Mouse (Mus musculus) mouse trophoblast stem cell (cell line): ENCODE data around the gene Bod1.

Experiments
- in situ Hi-C, 2 experiments: fragments of 300-500 bp; cut with MseI, MboI; formaldehyde crosslinking; loops; 2 replicates in 1 of 2; 3 replicates in 1 of 2; pipeline ENCODE4 v1.15.1; 2025

Bod1 gene

DNA sequence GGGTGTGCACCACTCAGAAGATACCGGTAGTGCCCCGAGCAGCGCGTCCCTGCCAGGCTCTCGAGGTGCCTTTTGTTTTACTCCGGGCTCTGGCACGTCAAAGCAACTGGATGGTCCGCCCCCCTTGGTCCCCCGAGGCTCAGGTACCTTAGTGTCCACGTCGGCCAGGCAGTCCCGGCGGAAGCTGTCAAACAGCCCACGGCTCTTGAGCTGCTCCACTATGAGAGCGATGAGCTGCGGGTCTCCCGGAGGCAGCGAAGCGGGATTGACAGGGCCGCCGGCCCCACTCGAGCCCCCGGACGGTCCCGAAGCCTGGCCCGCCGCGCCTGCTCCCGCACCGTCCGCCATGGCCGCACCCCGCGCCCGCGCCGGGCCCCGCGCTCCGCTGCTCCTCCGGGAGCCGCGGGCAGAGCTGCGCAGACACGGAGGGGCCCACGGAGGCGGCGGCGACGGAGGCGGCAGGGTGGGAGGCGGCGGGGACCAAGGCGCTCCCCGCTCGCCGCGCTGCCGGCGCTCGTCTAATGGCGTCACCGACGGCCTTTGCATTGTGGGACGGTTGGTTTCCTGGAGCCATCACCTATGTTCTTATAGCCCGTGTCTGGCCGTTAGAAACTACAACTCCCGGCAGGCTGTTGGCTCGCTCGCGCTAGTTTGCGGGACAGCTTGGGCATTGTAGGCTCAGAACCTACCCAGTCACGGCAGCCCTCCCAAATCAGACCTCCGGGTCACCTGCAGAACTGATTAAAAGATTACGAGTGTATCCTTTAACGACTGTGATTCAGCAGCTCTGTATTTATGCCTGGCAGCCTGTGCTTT lies at the start of gene Bod1:
TSS of gene Bod1 (minus strand) at position 532 of the 816 bp plus-strand sequence.
- in situ Hi-C loops = loop anchor here (10.0 kb wide), 2 partner anchors 203 to 463 kb away; partner anchors contain the start of gene Cpeb4 (in 1 of the 2)

DNA sequence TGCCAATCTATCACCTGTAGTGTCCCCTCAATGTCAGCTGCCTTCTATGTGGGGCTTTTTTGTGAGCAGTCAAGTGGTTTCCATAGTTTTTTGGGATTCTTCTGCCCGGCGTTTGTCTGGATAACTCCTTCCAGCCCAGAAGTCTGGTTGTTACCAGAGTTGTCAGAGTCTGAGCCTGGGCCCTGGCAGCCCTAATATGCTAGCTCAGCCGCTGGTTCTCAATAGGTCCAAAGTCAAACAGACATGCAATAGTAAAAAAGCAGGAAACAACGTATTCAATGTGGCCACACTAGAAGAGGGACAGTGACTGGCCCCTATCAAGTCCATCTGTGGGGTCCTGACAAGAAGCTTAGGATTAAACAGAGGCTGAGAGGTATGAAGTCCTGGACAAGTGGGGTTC lies 47.4 kb upstream of the Bod1 start:
- in situ Hi-C loops = no loop called here

DNA sequence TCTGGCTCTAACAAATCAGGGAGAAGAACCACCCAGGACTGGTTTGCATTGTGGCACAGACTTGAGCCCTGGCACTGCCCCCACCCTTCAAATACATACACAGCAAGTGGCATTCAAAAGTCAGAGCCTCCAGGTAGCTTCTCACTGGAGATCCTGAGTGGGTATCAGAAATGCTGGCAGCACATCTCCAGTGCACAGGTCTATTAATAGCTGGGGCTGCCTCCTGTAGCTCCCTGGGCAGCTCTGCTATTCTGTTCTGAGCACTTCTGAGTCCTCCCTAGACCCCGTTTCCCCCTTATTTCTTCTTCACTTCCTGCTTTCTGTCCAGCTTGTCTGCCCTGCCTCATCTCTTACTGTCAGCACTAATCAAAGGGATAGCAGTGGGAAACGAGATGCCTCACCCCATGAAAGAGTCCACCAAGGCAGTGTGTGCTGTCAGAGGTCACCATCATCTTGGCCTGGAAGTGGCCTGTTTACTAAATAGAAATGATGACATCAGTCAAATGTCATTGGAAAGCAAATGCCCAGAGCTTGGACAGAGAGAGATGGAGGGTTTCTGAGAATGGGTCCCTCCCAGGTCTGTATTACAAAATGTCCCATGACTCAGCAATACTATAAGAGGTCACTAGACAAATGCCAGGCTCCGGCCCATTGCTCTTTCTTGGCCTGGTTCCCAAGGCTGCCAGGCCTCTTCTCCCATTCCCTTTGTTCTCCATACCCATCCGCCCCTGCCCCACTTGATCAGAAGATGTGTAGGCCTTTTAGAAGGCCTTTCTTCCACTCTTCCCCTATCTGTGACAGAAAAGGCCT lies 46.4 kb upstream of the Bod1 start:
- in situ Hi-C loops = no loop called here

- in situ Hi-C loops = no loop called here
Measured at GRCm38 (mm10) chr11:31713641-31714121, 42.0 kb upstream of the Bod1 start.

DNA sequence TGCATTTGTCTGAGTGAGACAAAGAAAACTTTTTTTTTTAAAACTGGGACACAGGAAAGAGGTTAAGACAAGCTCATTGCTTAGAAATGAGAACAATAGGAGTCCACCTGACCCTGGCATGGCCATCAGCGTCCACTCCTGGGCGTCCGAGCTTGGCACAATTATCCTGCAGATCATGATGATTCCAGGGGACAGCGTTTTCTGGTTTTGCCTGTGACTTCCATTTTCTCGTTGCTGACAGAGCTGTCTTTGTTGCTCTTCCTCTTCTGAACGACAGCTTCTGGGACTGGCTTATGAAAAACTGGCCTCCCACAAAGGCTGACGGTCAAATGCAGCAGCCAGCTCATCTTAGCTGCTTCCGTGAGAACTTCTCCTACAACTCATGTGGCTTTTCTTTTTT lies 41.4 kb upstream of the Bod1 start:
- in situ Hi-C loops = no loop called here

DNA sequence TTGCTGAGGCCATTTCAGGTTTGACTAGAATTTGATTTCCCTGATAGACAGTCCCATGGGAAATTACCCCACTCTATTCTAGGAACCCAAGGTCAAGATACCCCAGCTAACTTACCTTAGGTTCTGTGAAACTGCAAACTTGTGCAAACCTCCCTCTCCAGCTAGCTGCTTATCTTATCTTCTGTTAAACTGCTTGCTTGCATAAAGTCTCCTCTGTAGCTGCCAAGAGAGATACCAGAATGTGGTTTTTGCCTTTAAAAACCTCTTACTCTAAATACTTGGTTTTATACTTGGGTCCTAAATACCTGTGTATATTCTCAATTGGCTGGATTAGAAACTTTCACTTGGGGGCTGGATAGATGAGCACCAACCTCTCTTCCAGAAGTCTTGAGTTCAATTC lies 36.1 kb upstream of the Bod1 start:
- in situ Hi-C loops = no loop called here

DNA sequence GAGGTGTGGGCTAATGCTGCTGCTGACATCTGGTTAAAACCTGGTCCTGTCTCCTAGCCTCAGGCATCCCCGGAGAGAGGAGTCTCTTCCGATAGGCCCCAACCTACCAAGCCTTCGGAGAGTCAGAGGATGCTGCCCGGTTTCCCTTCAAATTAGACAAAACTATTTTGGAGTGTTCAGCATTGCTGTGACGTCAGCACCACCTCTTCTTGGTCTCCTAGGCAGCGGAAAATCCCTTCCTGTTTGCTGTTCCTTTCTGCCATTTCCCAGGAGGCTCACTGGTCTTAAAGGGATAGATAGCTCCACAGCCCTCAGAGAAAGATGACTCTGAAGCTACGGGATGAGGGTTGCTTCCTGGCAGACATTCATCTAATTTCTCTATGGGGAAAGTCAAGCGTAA lies 31.5 kb upstream of the Bod1 start:
- in situ Hi-C loops = no loop called here

GRCm38 (mm10) chr11:31701901-31702300 lies 30.2 kb upstream of the Bod1 start:
- in situ Hi-C loops = no loop called here

DNA sequence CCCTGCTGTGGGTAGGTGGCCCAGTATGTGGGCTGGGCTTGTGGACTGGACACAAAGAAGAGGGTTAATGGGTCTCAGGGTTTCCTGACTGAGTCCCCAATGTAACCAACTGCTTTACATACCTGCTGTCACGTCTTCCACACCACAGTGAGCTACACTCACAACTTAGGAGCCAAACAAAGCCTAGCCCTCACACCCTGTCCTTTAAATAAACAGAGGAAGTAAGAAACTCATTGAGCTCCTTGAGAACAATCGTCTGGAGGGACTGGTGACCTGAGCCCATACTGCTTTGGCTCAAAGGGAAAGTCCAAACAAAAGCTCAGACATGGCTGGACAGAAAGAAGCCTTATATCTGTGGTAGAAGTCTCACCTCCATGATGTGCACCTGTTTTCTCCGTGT lies 27.8 kb upstream of the Bod1 start:
- in situ Hi-C loops = no loop called here

DNA sequence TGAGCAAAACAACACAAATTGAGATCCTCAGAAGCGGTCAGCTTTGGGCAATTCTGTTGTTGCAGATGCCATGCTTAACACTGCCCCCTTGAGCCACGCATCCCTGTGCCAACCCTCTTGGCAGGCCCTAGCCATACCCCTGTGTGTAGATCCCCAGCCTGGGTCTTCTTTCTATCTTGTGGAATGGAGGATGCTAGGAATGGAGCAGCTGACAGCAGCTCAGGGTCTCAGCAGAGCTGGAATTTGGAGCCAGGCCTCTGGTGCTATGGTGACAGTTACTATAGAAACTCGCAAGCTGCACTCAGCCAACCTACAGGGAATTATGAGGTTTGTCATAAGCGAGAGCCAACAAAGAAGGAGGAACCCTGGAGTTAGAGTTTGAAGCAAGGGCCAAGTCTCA lies 23.1 kb upstream of the Bod1 start:
- in situ Hi-C loops = no loop called here

GRCm38 (mm10) chr11:31694109-31694508 lies 22.4 kb upstream of the Bod1 start:
- in situ Hi-C loops = no loop called here

DNA sequence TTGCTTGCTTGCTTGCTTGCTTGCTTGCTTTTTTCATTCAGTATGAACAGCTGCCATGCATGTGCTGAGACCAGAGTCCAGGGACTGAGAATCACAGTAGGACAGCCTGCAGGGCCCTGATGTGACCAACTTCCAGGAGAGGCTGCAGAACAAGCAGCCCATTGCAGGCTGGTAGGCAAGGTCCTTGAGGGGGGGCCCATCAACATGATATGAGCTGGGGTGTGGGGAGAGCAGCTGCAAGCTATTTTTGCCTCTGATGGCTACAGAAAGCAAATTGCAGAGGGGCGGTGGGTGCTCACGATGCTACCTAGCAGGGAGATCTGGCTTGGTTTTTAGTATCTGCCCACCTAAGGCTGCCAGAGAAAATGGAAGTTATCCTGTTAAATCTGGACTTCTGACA lies 21.6 kb upstream of the Bod1 start:
- in situ Hi-C loops = no loop called here

- in situ Hi-C loops = no loop called here
Measured at GRCm38 (mm10) chr11:31688956-31689355, 17.3 kb upstream of the Bod1 start.

- in situ Hi-C loops = loop anchor here in 1 of 2 experiments (5.0 kb wide), 1 partner anchor 262 kb away; no protein-coding TSS in a partner anchor
Measured at GRCm38 (mm10) chr11:31684913-31685567, 13.4 kb upstream of the Bod1 start.

DNA sequence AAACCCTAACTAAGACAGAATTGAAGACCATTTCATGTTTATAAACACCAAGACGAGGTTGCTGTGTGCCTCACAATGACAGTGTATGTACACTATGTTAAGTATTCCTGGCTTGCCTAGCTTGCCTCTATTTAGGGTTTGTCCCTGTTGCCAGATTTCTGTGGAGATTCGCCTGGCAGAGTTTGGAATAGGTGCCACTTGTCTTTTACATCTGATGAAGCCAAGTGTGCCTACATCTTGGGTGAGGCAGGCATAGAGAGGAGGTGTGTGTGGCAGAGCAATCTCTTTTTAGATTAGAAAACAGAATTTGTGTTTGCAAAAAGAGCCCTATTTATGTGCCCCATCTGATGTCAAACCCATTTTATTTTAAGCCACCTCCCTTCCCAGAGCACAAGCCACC lies 12.4 kb upstream of the Bod1 start:
- in situ Hi-C loops = loop anchor here in 1 of 2 experiments (5.0 kb wide), 1 partner anchor 263 kb away; no protein-coding TSS in a partner anchor

DNA sequence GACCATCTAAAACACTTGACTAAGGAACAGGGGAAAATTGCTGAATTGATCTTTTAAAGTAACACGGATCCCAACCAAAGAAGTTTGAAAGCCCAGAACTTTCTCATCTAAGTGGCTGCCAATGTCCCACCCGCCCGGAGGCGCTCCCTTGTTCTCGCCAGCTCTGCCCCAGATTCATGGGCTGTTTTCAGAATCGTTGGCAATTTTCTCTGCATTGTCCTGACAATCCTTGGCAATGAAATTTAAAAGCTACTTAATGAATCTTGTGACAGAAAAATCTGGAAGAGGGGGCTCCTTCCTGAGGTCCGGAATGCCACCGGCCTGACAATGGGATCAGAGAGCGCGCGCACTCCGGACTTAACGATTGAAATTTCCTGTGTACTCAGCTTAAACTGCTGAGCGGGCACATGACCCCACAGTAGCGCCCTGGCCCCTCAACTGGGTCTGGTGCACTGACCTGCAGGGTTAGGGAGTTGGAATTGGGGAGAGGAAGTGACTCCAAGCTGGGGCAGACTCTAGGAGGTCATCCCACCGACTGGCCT lies 8.2 kb upstream of the Bod1 start:
- in situ Hi-C loops = loop anchor here (5.0 to 10.0 kb wide), 4 partner anchors 195 to 455 kb away; partner anchors contain the start of gene Cpeb4 (in 1 of the 2)

- in situ Hi-C loops = loop anchor here (5.0 to 10.0 kb wide), 3 partner anchors 197 to 457 kb away; partner anchors contain the start of gene Cpeb4 (in 1 of the 2)
Measured at GRCm38 (mm10) chr11:31677309-31677708, 5.6 kb upstream of the Bod1 start.

GRCm38 (mm10) chr11:31676661-31677252 lies 5.1 kb upstream of the Bod1 start:
- in situ Hi-C loops = loop anchor here (5.0 to 10.0 kb wide), 3 partner anchors 198 to 458 kb away; partner anchors contain the start of gene Cpeb4 (in 1 of the 2)

- in situ Hi-C loops = loop anchor here (5.0 to 10.0 kb wide), 3 partner anchors 199 to 459 kb away; partner anchors contain the start of gene Cpeb4 (in 1 of the 2)
Measured at GRCm38 (mm10) chr11:31675430-31675829, 3.7 kb upstream of the Bod1 start.

DNA sequence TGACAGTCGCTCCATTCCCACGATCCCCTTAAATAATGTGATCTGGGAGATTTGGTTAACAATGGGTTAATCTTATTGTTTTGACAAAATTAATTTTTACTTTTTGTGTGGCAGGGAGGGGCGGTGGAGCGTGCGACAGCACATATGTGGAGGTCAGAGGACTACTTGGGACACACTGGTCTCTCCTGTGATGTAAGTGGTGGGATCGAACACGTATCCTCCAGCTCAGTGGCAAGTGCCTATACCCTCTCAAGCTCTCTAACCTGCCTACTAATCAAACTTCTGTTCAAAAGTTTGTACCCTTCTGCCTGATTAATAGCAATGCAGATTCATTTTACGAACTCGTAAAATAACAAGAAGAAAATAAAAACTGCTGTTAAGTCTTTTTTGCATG lies 482 bp upstream of the Bod1 start:
- in situ Hi-C loops = loop anchor here (10.0 kb wide), 2 partner anchors 203 to 463 kb away; partner anchors contain the start of gene Cpeb4 (in 1 of the 2)
